Mouse (Mus musculus): Measurements from ENCODE around the gene Slc36a3.
"Not testable (repeated sequence)": the region's sequence is repeated elsewhere in the genome, so short reads cannot be mapped to it uniquely, and the experiment has no call there.

GRCm38 (mm10) chr11:55096296-55096695, 55.2 kb downstream of the Slc36a3 start:
- TF ChIP-seq CTCF (IDR thresholded peaks at IDR 0.05; ENCODE audit: low read depth, low read length); POLR2A (IDR thresholded peaks at IDR 0.05; ENCODE audit: borderline replicate concordance, low read depth, low read length): not testable (repeated sequence)

Data from bone marrow macrophage, adult 2 months (primary cell).